9 mouse cellular contexts compared by ENCODE assay signal in genomic region chr11:29714789-29715188, GRCm38 (mm10). TPM values are rescaled to one million over a fixed set of nuclear protein-coding genes. Genes with fewer than 3 reads are reported as not detected.
DNase-seq lines count a peak whose midpoint lies in the region; ATAC-seq and TF ChIP-seq lines count a peak whose summit lies in the region.
"Had no signal": no experiment of that assay in that cellular context is flagged by ENCODE, and none has a peak within 500 bp of the region (broad histone marks: within the 10 kb centered on the region; RNA-seq: fewer than 3 reads in every experiment).

No protein-coding gene starts in this region.

- H3K9ac ChIP-seq in liver, adult 2 months (ENCODE audit: low read depth, low read length), result no peak overlapping the region
- no peak overlapping the region for H3K9ac ChIP-seq in liver, embryonic 11.5 days (ENCODE audit: low read depth, low read length)
- no peak overlapping the region for H3K9ac ChIP-seq in hindbrain, embryonic 11.5 days (ENCODE audit: low read depth, low read length)
- H3K9ac ChIP-seq: limb, embryonic 13.5 days had no signal

- H3K9me3 ChIP-seq in liver, embryonic 11.5 days (ENCODE audit: control insufficient read depth, low read length), result no peaks in the 10 kb centered on the region
- H3K9me3 ChIP-seq in hindbrain, embryonic 11.5 days (ENCODE audit: control insufficient read depth, low read length), result no peaks in the 10 kb centered on the region
- H3K9me3 ChIP-seq: limb, embryonic 13.5 days had no signal

- peaks cover 3% of the 10 kb centered on the region; the same call in 1 of the 2 replicates for H3K4me1 ChIP-seq in liver, adult 2 months (ENCODE audit: control insufficient read depth, insufficient read depth, low read length)
- H3K4me1 ChIP-seq in liver, embryonic 11.5 days (replicated peaks; ENCODE audit: control insufficient read depth, insufficient read depth, low read length), result no peaks in the 10 kb centered on the region
- H3K4me1 ChIP-seq in hindbrain, embryonic 11.5 days (replicated peaks; ENCODE audit: control insufficient read depth, insufficient read depth, low read length), result no peaks in the 10 kb centered on the region

- H3K36me3 ChIP-seq in liver, adult 2 months (ENCODE audit: control insufficient read depth, insufficient read depth, low read length), result no peaks in the 10 kb centered on the region
- no peaks in the 10 kb centered on the region; the same call in 1 of the 2 replicates for H3K36me3 ChIP-seq in liver, embryonic 11.5 days (ENCODE audit: control insufficient read depth, insufficient read depth, low read length)
- no peaks in the 10 kb centered on the region for H3K36me3 ChIP-seq in hindbrain, embryonic 11.5 days (ENCODE audit: control insufficient read depth, insufficient read depth, low read length)

- no peak for DNase-seq in frontal cortex, postnatal 14 days (ENCODE audit: low spot score in 2 of 2)
- DNase-seq in liver, adult 2 months (ENCODE audit: extremely low read depth, low read depth, low spot score), result peak; percentile 56
- no peak for DNase-seq in liver, embryonic 11.5 days (ENCODE audit: low spot score)
- DNase-seq in Muller cell, postnatal 12 days (ENCODE audit: inconsistent ontology term), result peak; percentile 44
- peak; percentile 66 for DNase-seq in lung, postnatal 36 days
- no peak for DNase-seq in hindbrain, embryonic 11.5 days (ENCODE audit: low spot score)
- no peak for DNase-seq in urinary bladder, postnatal 36 days (ENCODE audit: low spot score in 2 of 2)

- TF ChIP-seq POLR2A in liver, adult 2 months (IDR thresholded peaks at IDR 0.05; ENCODE audit: extremely low read depth, insufficient read depth, low read length), result no peak

- peak; percentile 41; the same call in 1 of the 2 replicates for ATAC-seq in frontal cortex, adult (ENCODE audit: low TSS enrichment)
- ATAC-seq in liver, embryonic 11.5 days (replicated peaks; ENCODE audit: low FRiP score), result no peak
- no peak for ATAC-seq in hindbrain, embryonic 11.5 days (ENCODE audit: low FRiP score)

- no peak overlapping the region for H3K4me3 ChIP-seq in liver, adult 2 months (ENCODE audit: insufficient read depth, low read depth, low read length)
- no peak overlapping the region for H3K4me3 ChIP-seq in liver, embryonic 11.5 days (ENCODE audit: low read depth, low read length)
- no peak overlapping the region for H3K4me3 ChIP-seq in hindbrain, embryonic 11.5 days (ENCODE audit: low read depth, low read length)
- H3K4me3 ChIP-seq: limb, embryonic 13.5 days had no signal

- no peak overlapping the region for H3K4me2 ChIP-seq in liver, embryonic 11.5 days
- no peak overlapping the region for H3K4me2 ChIP-seq in hindbrain, embryonic 11.5 days (replicated peaks; ENCODE audit: low read depth, low read length)
- H3K4me2 ChIP-seq: limb, embryonic 13.5 days had no signal

- peak; percentile 52; the same call in 1 of the 2 replicates for TF ChIP-seq CTCF in liver, adult 2 months (IDR thresholded peaks at IDR 0.05; ENCODE audit: low read depth, low read length)

- 83% methylated on average over 2 of the region's 2 CpGs for WGBS in liver, adult 2 months
- WGBS in liver, embryonic 11.5 days, result 88% methylated on average over 2 of the region's 2 CpGs
- 93% methylated on average over 2 of the region's 2 CpGs for WGBS in hindbrain, embryonic 11.5 days

- H3K27ac ChIP-seq in liver, adult 2 months (replicated peaks; ENCODE audit: insufficient read depth, low read depth, low read length), result no peak overlapping the region
- no peak overlapping the region for H3K27ac ChIP-seq in liver, embryonic 11.5 days (ENCODE audit: low read depth, low read length)
- no peak overlapping the region for H3K27ac ChIP-seq in hindbrain, embryonic 11.5 days (ENCODE audit: low read depth, low read length)
- H3K27ac ChIP-seq: limb, embryonic 13.5 days had no signal

- no peaks in the 10 kb centered on the region for H3K27me3 ChIP-seq in liver, adult 2 months (ENCODE audit: control insufficient read depth, insufficient read depth, low read length)
- no peaks in the 10 kb centered on the region for H3K27me3 ChIP-seq in liver, embryonic 11.5 days (replicated peaks; ENCODE audit: control insufficient read depth, insufficient read depth, low read length)
- H3K27me3 ChIP-seq in hindbrain, embryonic 11.5 days (ENCODE audit: control insufficient read depth, insufficient read depth, low read length), result no peaks in the 10 kb centered on the region
- H3K27me3 ChIP-seq: limb, embryonic 13.5 days had no signal

- peaks cover 3% of the 10 kb centered on the region; the same call in 1 of the 2 replicates for H3K79me2 ChIP-seq in liver, adult 2 months (ENCODE audit: control insufficient read depth, insufficient read depth, low read length)

RNA-seq across cellular contexts. Expression of gene Rtn4, which starts 22.0 kb away (rescaled TPM):
- total RNA-seq in liver, adult 2 months (2014; rRNA removed), result 110 and 156 TPM in 2 replicates
- 38.7 and 45.3 TPM in 2 replicates for polyA plus RNA-seq in liver, adult 2 months (2012; rRNA removed)
- polyA plus RNA-seq in liver, embryonic 11.5 days (2014; fragmentation: Nextera tagmentation; extraction: Ambion mirVana), result 23.4 and 24.6 TPM in 2 replicates
- polyA plus RNA-seq in hindbrain, embryonic 11.5 days (2014; fragmentation: Nextera tagmentation; extraction: Ambion mirVana), result 73.7 and 83.9 TPM in 2 replicates

Comparison
In these comparisons a context has a peak if more than half of its experiments do, and no peak if none do; other contexts are left out.
1. DNase-seq: peak in liver, adult 2 months (single experiment), Muller cell, postnatal 12 days (single experiment) and lung, postnatal 36 days (single experiment); none in frontal cortex, postnatal 14 days (0 of 2), liver, embryonic 11.5 days (single experiment), hindbrain, embryonic 11.5 days (single experiment) and urinary bladder, postnatal 36 days (0 of 2).